Mouse (Mus musculus) CH12.LX (cell line): ENCODE results near the gene Bmf. TPM values are rescaled to one million over a fixed set of nuclear protein-coding genes. Genes with fewer than 3 reads are reported as not detected.

Experiments used
- DNase-seq: peaks from one replicate; pipeline ENCODE4 v3.0.0-alpha.2; 2013; ENCODE audit errors: extremely low read depth
- H3K27ac ChIP-seq: 2 replicates; pipeline ENCODE4 v1.5.1; 2012; ENCODE audit warnings: low read depth, mild to moderate bottlenecking, control low read depth, moderate library complexity; ENCODE audit not compliant: insufficient read depth
- H3K27me3 ChIP-seq: replicated peaks from 2 replicates; pipeline ENCODE3; 2012; ENCODE audit warnings: inconsistent platforms
- H3K36me3 ChIP-seq, 2 experiments: replicated peaks in 1 of 2; 2 replicates each; pipeline versions ENCODE3 to v1.6.1; 2012; ENCODE audit warnings: inconsistent platforms in 1 of 2, low read length in 1 of 2, mild to moderate bottlenecking in 1 of 2, mixed read lengths in 1 of 2, moderate library complexity in 1 of 2; ENCODE audit not compliant: control insufficient read depth in 1 of 2, insufficient read depth in 1 of 2
- H3K4me1 ChIP-seq, 2 experiments: 2 replicates each; pipeline ENCODE4 v1.6.1; 2012; ENCODE audit warnings: inconsistent platforms in 1 of 2, moderate library complexity in 1 of 2; ENCODE audit not compliant: insufficient read depth in 2 of 2, control insufficient read depth in 1 of 2
- H3K4me2 ChIP-seq: 2 replicates; pipeline ENCODE4 v1.6.1; 2012; ENCODE audit warnings: low read depth, mild to moderate bottlenecking, control low read depth; ENCODE audit not compliant: poor library complexity, insufficient read depth, severe bottlenecking
- H3K4me3 ChIP-seq, 3 experiments: fragments of 150-350 bp in 1 of 3; sonication (generic) in 1 of 3; replicated peaks in 1 of 3; 2 replicates each; pipeline versions ENCODE3 to v1.5.1; 2011 to 2012; ENCODE audit warnings: low read depth in 2 of 3, low read length in 2 of 3, mild to moderate bottlenecking in 2 of 3, moderate library complexity in 2 of 3, control low read depth in 1 of 3, improper control_type of control experiment in 1 of 3, inconsistent platforms in 1 of 3, mixed read lengths in 1 of 3; ENCODE audit not compliant: poor library complexity in 1 of 3
- H3K79me2 ChIP-seq: replicated peaks from 2 replicates; pipeline ENCODE4 v1.6.1; 2012; ENCODE audit warnings: mild to moderate bottlenecking, moderate library complexity; ENCODE audit not compliant: control insufficient read depth, poor library complexity, insufficient read depth, severe bottlenecking; ENCODE audit errors: extremely low read depth
- H3K9ac ChIP-seq: 2 replicates; pipeline ENCODE4 v1.6.1; 2012; ENCODE audit warnings: low read depth, mild to moderate bottlenecking, control low read depth, moderate library complexity; ENCODE audit not compliant: insufficient read depth
- H3K9me3 ChIP-seq: replicated peaks from 2 replicates; pipeline ENCODE3; 2012; ENCODE audit warnings: low read length, inconsistent platforms, mixed read lengths
- CTCF ChIP-seq, 2 experiments: IDR thresholded peaks in 1 of 2; conservative IDR thresholded peaks in 1 of 2; 2 replicates each; pipeline ENCODE4 v1.5.1; 2011 to 2012; ENCODE audit warnings: low read depth in 2 of 2, low read length in 2 of 2, improper control_type of control experiment in 1 of 2, inconsistent platforms in 1 of 2, mild to moderate bottlenecking in 1 of 2, moderate library complexity in 1 of 2
- ETS1 ChIP-seq: conservative IDR thresholded peaks from 2 replicates; pipeline ENCODE4 v1.6.1; 2012; ENCODE audit warnings: low read depth, mild to moderate bottlenecking, inconsistent platforms, low read length, improper control_type of control experiment, moderate library complexity
- GABPA ChIP-seq: IDR thresholded peaks from 2 replicates; pipeline ENCODE4 v1.6.1; 2012; ENCODE audit warnings: low read depth, low read length, improper control_type of control experiment, inconsistent platforms; ENCODE audit not compliant: insufficient replicate concordance
- HCFC1 ChIP-seq: IDR thresholded peaks from 2 replicates; pipeline ENCODE4 v1.6.1; 2012; ENCODE audit warnings: low read depth, mild to moderate bottlenecking, inconsistent platforms, low read length, improper control_type of control experiment
- IRF4 ChIP-seq: IDR thresholded peaks from 2 replicates; pipeline ENCODE4 v1.6.1; 2014; ENCODE audit warnings: low read depth, mild to moderate bottlenecking, inconsistent platforms, low read length, improper control_type of control experiment
- JUN ChIP-seq: IDR thresholded peaks from 2 replicates; pipeline ENCODE4 v1.6.1; 2011; ENCODE audit warnings: low read depth, mild to moderate bottlenecking, low read length, improper control_type of control experiment, moderate library complexity; ENCODE audit not compliant: insufficient read depth
- JUND ChIP-seq: conservative IDR thresholded peaks from 2 replicates; pipeline ENCODE4 v1.6.1; 2011; ENCODE audit warnings: low read depth, low read length, improper control_type of control experiment
- KAT2A ChIP-seq: IDR thresholded peaks from 2 replicates; pipeline ENCODE4 v1.6.1; 2012; ENCODE audit warnings: low read length, improper control_type of control experiment, inconsistent platforms; ENCODE audit not compliant: insufficient replicate concordance
- MAFK ChIP-seq: IDR thresholded peaks from 2 replicates; pipeline ENCODE4 v1.6.1; 2011; ENCODE audit warnings: low read length, improper control_type of control experiment; ENCODE audit not compliant: insufficient replicate concordance
- MAX ChIP-seq: IDR thresholded peaks from 2 replicates; pipeline ENCODE4 v1.6.1; 2011; ENCODE audit warnings: low read length, improper control_type of control experiment
- MEF2A ChIP-seq: IDR thresholded peaks from 2 replicates; pipeline ENCODE4 v1.6.1; 2014; ENCODE audit warnings: low read depth, mild to moderate bottlenecking, inconsistent platforms, low read length, improper control_type of control experiment, borderline replicate concordance
- MXI1 ChIP-seq: IDR thresholded peaks from 2 replicates; pipeline ENCODE4 v1.6.1; 2011; ENCODE audit warnings: mild to moderate bottlenecking, low read depth, low read length, improper control_type of control experiment
- MYC ChIP-seq: IDR thresholded peaks from 2 replicates; pipeline ENCODE4 v1.6.1; 2011; ENCODE audit warnings: low read depth, mild to moderate bottlenecking, improper control_type of control experiment, low read length
- NRF1 ChIP-seq: IDR thresholded peaks from 2 replicates; pipeline ENCODE4 v1.6.1; 2014; ENCODE audit warnings: low read depth, mild to moderate bottlenecking, inconsistent platforms, low read length, improper control_type of control experiment, moderate library complexity
- PAX5 ChIP-seq: IDR thresholded peaks from 2 replicates; pipeline ENCODE4 v1.6.1; 2012; ENCODE audit warnings: low read length, inconsistent platforms, mixed read lengths
- POLR2A ChIP-seq: IDR thresholded peaks from 2 replicates; pipeline ENCODE4 v1.6.1; 2011; ENCODE audit warnings: low read depth, mild to moderate bottlenecking, improper control_type of control experiment, low read length
- RAD21 ChIP-seq: IDR thresholded peaks from 2 replicates; pipeline ENCODE4 v1.6.1; 2011; ENCODE audit warnings: low read depth, mild to moderate bottlenecking, low read length, improper control_type of control experiment, moderate library complexity
- RCOR1 ChIP-seq: conservative IDR thresholded peaks from 2 replicates; pipeline ENCODE4 v1.6.1; 2012; ENCODE audit warnings: low read depth, mild to moderate bottlenecking, inconsistent platforms, low read length, improper control_type of control experiment
- SMC3 ChIP-seq: IDR thresholded peaks from 2 replicates; pipeline ENCODE4 v1.6.1; 2011; ENCODE audit warnings: low read depth, low read length, improper control_type of control experiment
- TCF12 ChIP-seq: IDR thresholded peaks from 2 replicates; pipeline ENCODE4 v1.6.1; 2014; ENCODE audit warnings: low read depth, mild to moderate bottlenecking, inconsistent platforms, low read length, improper control_type of control experiment
- UBTF ChIP-seq: IDR thresholded peaks from 2 replicates; pipeline ENCODE4 v1.6.1; 2012; ENCODE audit warnings: low read depth, mild to moderate bottlenecking, inconsistent platforms, low read length, improper control_type of control experiment, moderate library complexity
- ZKSCAN1 ChIP-seq: IDR thresholded peaks from 2 replicates; pipeline ENCODE4 v1.6.1; 2012; ENCODE audit warnings: low read depth, inconsistent platforms, low read length, improper control_type of control experiment, borderline replicate concordance
- ZMIZ1 ChIP-seq: IDR thresholded peaks from 2 replicates; pipeline ENCODE4 v1.6.1; 2012; ENCODE audit warnings: low read depth, mild to moderate bottlenecking, inconsistent platforms, low read length, improper control_type of control experiment
- ZNF384 ChIP-seq: IDR thresholded peaks from 2 replicates; pipeline ENCODE4 v1.6.1; 2012; ENCODE audit warnings: low read depth, low read length, improper control_type of control experiment, inconsistent platforms
- dilution Hi-C: fragments of 300-500 bp; cut with MboI; formaldehyde crosslinking; loops from 2 replicates; pipeline ENCODE4 v1.14.3; 2020; ENCODE audit warnings: low sequenced_read_pairs; ENCODE audit not compliant: extremely low pct_unique_long_range_greater_than_20kb, extremely low pct_ligation_motif_present
- in situ Hi-C: fragments of 300-500 bp; cut with MboI; formaldehyde crosslinking; loops from 3 replicates; pipeline ENCODE4 v1.14.3; 2019; ENCODE audit warnings: low sequenced_read_pairs, low pct_ligation_motif_present, low pct_unique_long_range_greater_than_20kb, mixed read lengths
- polyA plus RNA-seq: library from polyadenylated mRNA; unstranded; fragments of >175 nt; gene quantifications from 2 replicates; pipeline ENCODE4 v1.2.1, GENCODE M21; 2012; ENCODE audit warnings: low read depth; ENCODE audit not compliant: insufficient read length
- total RNA-seq, 2 experiments: library from RNA; depleted of rRNA; stranded (reverse); fragments of 300-350 nt in 1 of 2; fragments of >200 nt in 1 of 2; gene quantifications; 2 replicates each; pipeline ENCODE4 v1.2.3; 2012 to 2014

The Bmf gene
- total and polyA plus RNA-seq, 3 experiments = 1.4 to 5.6 (median 2.6) TPM

GRCm38 (mm10) chr2:118597673-118598568, 48.4 kb upstream of the Bmf start, which contains the start of gene Bub1b (continued):
- TF ChIP-seq MAFK (no peak), JUN (0 out of 2 replicates have a peak, but pooled peaks have one; percentile 5), IRF4 (peak; percentile 41), HCFC1 (peak; percentile 98), MAX (peak; percentile 95), GABPA (peak; percentile 53; the same call in 1 of the 2 replicates), MXI1 (peak; percentile 95), NRF1 (peak; percentile 69), JUND (peak; percentile 6; the same call in 1 of the 2 replicates), TCF12 (peak; percentile 78), ZMIZ1 (no peak), CTCF (conservative IDR thresholded peaks at IDR 0.05 in 1 of 2, IDR thresholded peaks at IDR 0.05 in 1 of 2; ENCODE audit: low read depth in 2 of 2, low read length in 2 of 2) (no peak), KAT2A (peak; percentile 96; the same call in 1 of the 2 replicates), ETS1 (peak; percentile 60), RAD21 (no peak), POLR2A (peak; percentile 75)

- no peak for TF ChIP-seq JUND
- TF ChIP-seq PAX5 = no peak
- no peak for TF ChIP-seq ETS1
- TF ChIP-seq SMC3 = no peak
- no peak for TF ChIP-seq MAFK
- TF ChIP-seq HCFC1 = no peak
- no peak for TF ChIP-seq UBTF
- TF ChIP-seq ZKSCAN1 = no peak
- no peak for TF ChIP-seq RCOR1
- no peak for TF ChIP-seq MEF2A
- TF ChIP-seq JUN = no peak
- TF ChIP-seq ZNF384 = no peak
- no peak for TF ChIP-seq MYC
- Histone ChIP-seq H3K9me3 (peaks cover 2% of the 10 kb centered on the region), H3K4me2 (0 out of 2 replicates have a peak overlapping the region, but pooled peaks have one; percentile 14), H3K4me1 (peaks cover 3 to 15% of the 10 kb centered on the region in 2 experiments; a peak in 3 of 4 replicates), H3K9ac (no peak overlapping the region), H3K27me3 (no peaks in the 10 kb centered on the region), H3K36me3 (no peaks in the 10 kb centered on the region), H3K27ac (no peak overlapping the region), H3K79me2 (no peaks in the 10 kb centered on the region), H3K4me3 (no peak overlapping the region)
- dilution Hi-C loops = no loop called here
- in situ Hi-C loops = no loop called here
- peak; percentile 42 for DNase-seq
Measured at GRCm38 (mm10) chr2:118591083-118591482, 41.6 kb upstream of the Bmf start.
